Mouse (Mus musculus) neural tube, embryonic 12.5 days (tissue): ENCODE results near the gene Qprt. TPM values are rescaled to one million over a fixed set of nuclear protein-coding genes. Genes with fewer than 3 reads are reported as not detected.
A peak's percentile ranks its signal among the peaks of the same experiment; 100 is the strongest.

ENCODE experiments used
- ATAC-seq: fragments of 200-750 bp; cut with Nextera tagmentation; 2 replicates; pipeline ENCODE4 v1.8.0; 2017; ENCODE audit warnings: low read depth, mild to moderate bottlenecking, moderate TSS enrichment, moderate library complexity; ENCODE audit not compliant: low FRiP score
- H3K27ac ChIP-seq: fragments of 300-500 bp; sonication (generic); 2 replicates; pipeline ENCODE4 v1.5.1; 2016
- H3K27me3 ChIP-seq: fragments of 300-500 bp; sonication (generic); replicated peaks from 2 replicates; pipeline ENCODE4 v1.6.1; 2016; ENCODE audit warnings: mild to moderate bottlenecking
- H3K36me3 ChIP-seq: fragments of 300-500 bp; sonication (generic); 2 replicates; pipeline ENCODE4 v1.6.1; 2016; ENCODE audit warnings: mild to moderate bottlenecking
- H3K4me1 ChIP-seq: fragments of 300-500 bp; sonication (generic); 2 replicates; pipeline ENCODE4 v1.6.1; 2016
- H3K4me2 ChIP-seq: fragments of 300-500 bp; sonication (generic); replicated peaks from 2 replicates; pipeline ENCODE4 v1.6.1; 2016; ENCODE audit warnings: mild to moderate bottlenecking
- H3K4me3 ChIP-seq: fragments of 300-500 bp; sonication (generic); 2 replicates; pipeline ENCODE4 v1.5.1; 2016
- H3K9ac ChIP-seq: fragments of 300-500 bp; sonication (generic); 2 replicates; pipeline ENCODE4 v1.6.1; 2016; ENCODE audit warnings: mild to moderate bottlenecking
- H3K9me3 ChIP-seq: fragments of 300-500 bp; sonication (generic); 2 replicates; pipeline ENCODE4 v1.6.1; 2016; ENCODE audit warnings: mild to moderate bottlenecking
- WGBS: fragments of 180-500 bp; shearing (Covaris S2); methylation state at CpG from one replicate; pipeline ENCODE4 v1.1.7; 2016; 5-methylcytosine and 5-hydroxymethylcytosine counted together
- polyA plus RNA-seq: library from polyadenylated mRNA; unstranded; fragments of >200 nt; fragmentation: Nextera tagmentation; extraction: Ambion mirVana; gene quantifications from 2 replicates; pipeline ENCODE4 v1.2.1, GENCODE M21; 2016

Gene Qprt
- 1.2 and 2.1 TPM in 2 replicates for polyA plus RNA-seq

- H3K27me3 ChIP-seq = peaks cover 20% of the 10 kb centered on the region
- H3K9ac ChIP-seq = 0 out of 2 replicates have a peak within 1 kb of the TSS, but pooled peaks have one; percentile 29
- no peaks in the 10 kb centered on the region for H3K36me3 ChIP-seq
- peaks cover 6% of the 10 kb centered on the region for H3K9me3 ChIP-seq
- no peak within 1 kb of the TSS for H3K27ac ChIP-seq
- 12% methylated on average over 7 of the region's 7 CpGs for WGBS
- no peak within 1 kb of the TSS for H3K4me3 ChIP-seq
- no peak for ATAC-seq
- H3K4me1 ChIP-seq = peaks cover 8% of the 10 kb centered on the region
- peak within 1 kb of the TSS; percentile 31 for H3K4me2 ChIP-seq
Observed at GRCm38 (mm10) chr7:127121911-127122270, at the start of gene Qprt. Gene Qprt (minus strand): TSS chr7:127122226.

DNA sequence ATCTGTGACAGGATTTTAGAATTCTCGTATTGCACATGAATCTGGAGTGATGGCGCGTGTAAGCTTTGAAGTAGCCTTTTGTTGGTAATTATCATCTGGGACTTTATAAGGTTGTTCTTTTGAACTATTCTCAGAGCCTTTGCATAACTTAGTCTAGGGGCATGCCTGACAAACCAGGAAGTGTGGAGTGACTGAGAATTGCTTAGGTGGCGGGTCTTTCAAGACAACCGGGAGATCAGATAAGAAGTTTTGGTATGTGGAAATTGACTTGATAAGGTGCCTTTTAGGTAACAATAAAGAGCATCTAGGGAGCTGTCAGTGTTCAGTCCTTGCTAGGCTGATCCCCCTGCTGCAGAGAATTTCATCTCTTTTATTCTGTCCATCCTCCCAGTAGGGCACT is 44.5 kb upstream of the Qprt start:
- H3K9me3 ChIP-seq = no peaks in the 10 kb centered on the region
- H3K27ac ChIP-seq = no peak overlapping the region
- ATAC-seq = no peak
- H3K4me3 ChIP-seq = no peak overlapping the region
- no peaks in the 10 kb centered on the region for H3K4me1 ChIP-seq
- no peaks in the 10 kb centered on the region for H3K36me3 ChIP-seq
- no peaks in the 10 kb centered on the region for H3K27me3 ChIP-seq
- no peak overlapping the region for H3K9ac ChIP-seq
- 94% methylated on average over 5 of the region's 5 CpGs for WGBS
- no peak overlapping the region for H3K4me2 ChIP-seq

DNA sequence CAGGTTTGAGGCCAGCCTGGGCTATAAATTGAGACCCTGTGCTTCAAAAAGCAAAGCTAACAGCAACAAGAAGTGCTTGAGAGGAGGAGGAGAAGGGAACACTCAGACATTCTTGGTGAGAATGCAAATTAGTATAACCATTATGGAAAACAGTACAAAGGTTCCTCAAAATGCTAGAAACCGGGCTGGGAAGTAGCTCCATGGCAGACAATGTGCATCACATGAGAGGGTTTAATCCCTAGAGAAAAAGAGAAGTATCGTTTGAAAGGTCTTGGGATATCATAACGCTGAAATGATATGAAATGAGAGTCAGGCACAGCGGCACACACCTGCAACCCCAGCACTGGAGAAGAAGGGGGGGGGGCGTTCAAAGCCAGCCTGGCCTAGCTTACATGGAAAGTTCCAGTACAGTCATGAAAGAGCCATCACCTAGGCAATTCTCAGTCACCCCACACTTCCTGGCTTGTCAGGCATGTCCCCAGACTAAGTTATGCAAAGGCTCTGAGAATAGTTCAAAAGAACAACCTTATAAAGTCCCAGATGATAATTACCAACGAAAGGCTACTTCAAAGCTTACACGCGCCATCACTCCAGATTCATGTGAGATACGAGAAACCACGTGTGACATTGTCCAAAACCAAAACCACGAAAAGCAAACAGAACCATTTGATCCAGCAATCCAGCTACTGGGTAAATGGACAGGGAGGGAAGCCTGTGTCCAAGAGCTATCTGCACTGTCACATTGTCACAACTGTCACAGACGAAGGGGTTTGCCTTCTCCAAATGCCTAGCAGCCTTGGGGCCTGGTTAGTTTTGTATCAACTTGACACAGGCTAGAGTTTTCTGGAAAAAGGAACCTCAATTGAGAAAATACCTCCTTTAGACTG is 43.8 kb upstream of the Qprt start:
- Histone ChIP-seq H3K4me2 (no peak overlapping the region), H3K9me3 (no peaks in the 10 kb centered on the region), H3K36me3 (no peaks in the 10 kb centered on the region), H3K4me1 (no peaks in the 10 kb centered on the region), H3K4me3 (no peak overlapping the region), H3K27me3 (no peaks in the 10 kb centered on the region), H3K27ac (no peak overlapping the region), H3K9ac (no peak overlapping the region)
- ATAC-seq = no peak
- 89% methylated on average over 12 of the region's 12 CpGs for WGBS

DNA sequence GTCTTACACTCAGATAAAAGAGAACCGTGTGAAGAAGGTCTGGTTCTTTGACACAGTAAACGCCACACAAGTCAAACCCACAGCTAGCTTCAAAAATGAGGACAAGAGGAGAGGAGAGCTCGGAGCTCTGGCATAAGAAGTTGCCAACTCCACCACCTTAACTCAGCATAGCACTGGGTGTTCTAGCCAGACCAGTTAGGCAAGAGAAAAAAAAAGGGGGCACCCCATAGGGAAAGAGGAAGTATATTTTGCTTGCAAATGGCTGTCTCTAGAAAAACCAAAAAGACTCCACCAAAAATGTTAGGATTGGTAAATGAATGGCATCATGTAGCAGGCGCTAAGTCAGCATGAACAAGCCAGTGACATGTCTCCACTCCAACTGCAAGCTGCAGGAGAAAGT is 42.0 kb upstream of the Qprt start:
- no peak for ATAC-seq
- Histone ChIP-seq H3K9ac (no peak overlapping the region), H3K4me3 (no peak overlapping the region), H3K4me1 (no peaks in the 10 kb centered on the region), H3K27me3 (no peaks in the 10 kb centered on the region), H3K27ac (no peak overlapping the region), H3K36me3 (no peaks in the 10 kb centered on the region), H3K4me2 (no peak overlapping the region), H3K9me3 (no peaks in the 10 kb centered on the region)
- 83% methylated on average over 4 of the region's 4 CpGs for WGBS

DNA sequence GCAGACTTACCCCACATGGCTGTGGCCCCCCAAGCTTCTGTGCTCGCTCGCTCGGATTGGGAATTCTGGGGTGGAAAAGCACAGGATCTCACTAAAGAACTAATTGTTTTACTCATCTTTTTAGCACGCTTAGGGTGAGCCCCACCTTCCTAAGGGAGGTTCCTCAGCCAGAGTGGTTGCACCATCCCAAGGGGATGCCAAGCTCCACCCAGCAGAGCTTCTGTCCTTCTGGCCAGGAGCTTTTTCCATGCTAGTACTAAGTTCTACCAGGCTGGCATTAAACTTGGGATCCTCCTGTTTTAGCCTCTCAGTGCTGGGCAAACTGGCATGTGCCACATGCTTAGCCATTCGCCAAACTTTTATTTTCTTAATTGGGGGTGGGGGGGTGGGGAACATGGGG is 40.5 kb upstream of the Qprt start:
- Histone ChIP-seq H3K27ac (no peak overlapping the region), H3K9ac (no peak overlapping the region), H3K4me2 (no peak overlapping the region), H3K36me3 (no peaks in the 10 kb centered on the region), H3K27me3 (no peaks in the 10 kb centered on the region), H3K4me3 (no peak overlapping the region), H3K9me3 (no peaks in the 10 kb centered on the region), H3K4me1 (no peaks in the 10 kb centered on the region)
- ATAC-seq = no peak
- WGBS = 85% methylated on average over 5 of the region's 5 CpGs

DNA sequence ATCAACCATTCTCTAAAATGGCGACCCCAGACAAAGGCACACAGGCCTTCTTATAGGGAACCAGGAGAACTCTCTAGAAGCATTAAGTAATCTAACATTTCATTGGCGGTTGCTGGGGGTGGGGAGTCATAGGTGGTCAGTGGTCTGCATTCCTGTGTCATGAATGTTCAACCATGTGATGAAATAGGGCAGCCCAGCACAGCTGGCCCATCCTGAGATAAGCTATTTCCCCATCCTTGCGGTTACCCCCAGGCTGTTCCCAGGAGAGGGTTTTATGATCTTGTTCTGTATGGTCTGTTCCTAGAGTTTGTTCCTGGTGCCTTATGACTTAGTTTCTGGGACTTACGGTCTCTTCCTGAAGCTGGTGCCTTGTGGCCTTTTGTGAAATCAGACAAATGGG is 35.5 kb upstream of the Qprt start:
- no peak overlapping the region for H3K4me2 ChIP-seq
- WGBS = 89% methylated on average over 4 of the region's 4 CpGs
- no peak overlapping the region for H3K27ac ChIP-seq
- H3K4me3 ChIP-seq = no peak overlapping the region
- no peaks in the 10 kb centered on the region for H3K36me3 ChIP-seq
- no peaks in the 10 kb centered on the region for H3K27me3 ChIP-seq
- no peaks in the 10 kb centered on the region for H3K4me1 ChIP-seq
- ATAC-seq = no peak
- H3K9ac ChIP-seq = no peak overlapping the region
- H3K9me3 ChIP-seq = no peaks in the 10 kb centered on the region

DNA sequence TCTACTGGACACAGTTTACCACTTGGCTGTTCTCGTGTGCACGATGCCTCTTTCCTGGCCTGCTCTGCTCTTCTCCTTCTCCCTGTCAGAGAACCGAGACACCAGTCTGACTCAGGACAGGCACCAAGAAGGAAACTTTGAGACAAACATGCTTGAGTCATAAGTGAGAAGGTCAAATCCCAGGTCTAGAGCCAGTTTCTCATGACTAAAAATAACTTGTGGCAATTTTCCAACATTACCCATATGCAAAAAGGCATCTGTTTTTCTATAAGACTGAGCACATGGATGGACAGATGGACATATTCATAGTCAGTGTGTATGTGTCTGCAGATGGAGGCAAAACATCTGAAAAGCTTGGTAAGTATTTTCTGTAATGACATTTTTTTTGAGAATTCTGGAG is 31.5 kb upstream of the Qprt start:
- WGBS = 82% methylated on average over 3 of the region's 3 CpGs
- no peak for ATAC-seq
- H3K4me2 ChIP-seq = no peak overlapping the region
- no peak overlapping the region for H3K27ac ChIP-seq
- H3K27me3 ChIP-seq = no peaks in the 10 kb centered on the region
- H3K4me1 ChIP-seq = no peaks in the 10 kb centered on the region
- no peak overlapping the region for H3K4me3 ChIP-seq
- H3K9me3 ChIP-seq = no peaks in the 10 kb centered on the region
- no peaks in the 10 kb centered on the region for H3K36me3 ChIP-seq
- no peak overlapping the region for H3K9ac ChIP-seq

DNA sequence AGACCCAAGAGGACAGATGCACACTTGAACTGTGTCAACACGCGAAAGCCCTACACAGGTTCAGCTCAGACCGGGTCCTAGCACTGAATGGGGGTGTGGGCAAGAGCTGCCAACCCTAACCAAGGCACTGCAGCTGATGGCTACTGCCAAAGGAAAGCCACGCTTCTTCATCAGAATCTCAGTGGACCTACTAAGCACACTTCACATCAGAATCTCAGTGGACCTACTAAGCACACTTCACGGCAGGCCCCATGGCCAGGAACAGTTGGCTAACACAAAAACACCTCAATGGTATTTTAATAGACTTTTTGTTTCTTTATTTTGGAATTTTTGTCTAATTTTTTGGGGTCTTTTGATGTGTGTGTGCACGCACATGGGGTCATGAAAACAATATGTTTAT is 30.4 kb upstream of the Qprt start:
- H3K9me3 ChIP-seq = no peaks in the 10 kb centered on the region
- no peaks in the 10 kb centered on the region for H3K36me3 ChIP-seq
- no peak overlapping the region for H3K27ac ChIP-seq
- no peak for ATAC-seq
- no peak overlapping the region for H3K9ac ChIP-seq
- no peaks in the 10 kb centered on the region for H3K27me3 ChIP-seq
- 91% methylated on average over 6 of the region's 6 CpGs for WGBS
- H3K4me2 ChIP-seq = no peak overlapping the region
- H3K4me1 ChIP-seq = no peaks in the 10 kb centered on the region
- no peak overlapping the region for H3K4me3 ChIP-seq

DNA sequence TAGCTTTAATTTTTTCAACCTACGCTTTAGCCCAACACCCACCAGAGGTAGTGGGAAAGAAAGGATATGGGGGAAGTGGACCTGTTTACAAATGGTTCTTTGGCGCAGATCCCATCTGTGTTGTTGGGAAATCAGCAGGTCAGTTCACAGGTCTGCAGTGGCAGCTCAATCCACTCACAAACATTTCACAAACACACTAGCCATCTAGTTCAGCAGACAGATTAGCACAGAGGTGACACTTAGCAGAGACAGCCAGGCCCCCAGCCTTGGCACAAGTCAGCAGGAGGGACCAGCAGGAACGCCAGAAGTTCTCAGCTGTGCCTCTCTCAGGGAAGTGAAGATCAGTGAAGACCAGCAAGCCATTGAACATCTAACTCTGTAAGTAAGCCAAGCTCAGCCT is 25.9 kb upstream of the Qprt start:
- H3K9ac ChIP-seq = no peak overlapping the region
- H3K4me2 ChIP-seq = no peak overlapping the region
- 83% methylated on average over 3 of the region's 3 CpGs for WGBS

DNA sequence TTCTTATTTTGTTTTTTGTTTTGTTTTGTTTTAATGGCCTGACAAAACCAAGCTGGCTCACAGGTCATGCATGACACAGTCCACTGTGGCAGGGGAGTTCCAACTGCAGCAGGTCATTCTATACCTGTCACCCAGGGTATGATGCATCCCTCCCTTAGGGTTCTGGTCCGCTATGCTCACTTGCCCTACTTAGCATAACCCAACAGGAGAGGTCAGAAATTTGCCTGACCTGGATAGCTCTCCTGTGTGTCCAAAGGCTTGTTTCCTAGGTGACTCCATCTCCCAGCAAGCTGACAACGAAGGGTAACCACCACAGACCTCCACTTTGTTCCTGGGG is 24.2 kb upstream of the Qprt start:
- no peak overlapping the region for H3K4me3 ChIP-seq
- H3K27me3 ChIP-seq = no peaks in the 10 kb centered on the region
- H3K4me2 ChIP-seq = no peak overlapping the region
- no peak overlapping the region for H3K27ac ChIP-seq
- H3K4me1 ChIP-seq = no peaks in the 10 kb centered on the region
- H3K9me3 ChIP-seq = no peaks in the 10 kb centered on the region
- ATAC-seq = no peak
- H3K36me3 ChIP-seq = no peaks in the 10 kb centered on the region
- 63% methylated on average over 2 of the region's 2 CpGs for WGBS
- no peak overlapping the region for H3K9ac ChIP-seq

More for the DNA sequence above, 25.9 kb upstream of the Qprt start:
- H3K4me3 ChIP-seq = no peak overlapping the region
- no peaks in the 10 kb centered on the region for H3K36me3 ChIP-seq
- no peaks in the 10 kb centered on the region for H3K4me1 ChIP-seq
- no peak for ATAC-seq
- H3K27ac ChIP-seq = no peak overlapping the region
- H3K9me3 ChIP-seq = no peaks in the 10 kb centered on the region
- no peaks in the 10 kb centered on the region for H3K27me3 ChIP-seq

GRCm38 (mm10) chr7:127145387-127146266 is 23.6 kb upstream of the Qprt start:
- H3K27ac ChIP-seq = no peak overlapping the region
- no peaks in the 10 kb centered on the region for H3K9me3 ChIP-seq
- 56% methylated on average over 9 of the region's 9 CpGs for WGBS
- no peak for ATAC-seq
- H3K36me3 ChIP-seq = no peaks in the 10 kb centered on the region
- H3K4me3 ChIP-seq = no peak overlapping the region
- H3K4me1 ChIP-seq = no peaks in the 10 kb centered on the region
- no peak overlapping the region for H3K9ac ChIP-seq
- H3K27me3 ChIP-seq = no peaks in the 10 kb centered on the region
- no peak overlapping the region for H3K4me2 ChIP-seq

DNA sequence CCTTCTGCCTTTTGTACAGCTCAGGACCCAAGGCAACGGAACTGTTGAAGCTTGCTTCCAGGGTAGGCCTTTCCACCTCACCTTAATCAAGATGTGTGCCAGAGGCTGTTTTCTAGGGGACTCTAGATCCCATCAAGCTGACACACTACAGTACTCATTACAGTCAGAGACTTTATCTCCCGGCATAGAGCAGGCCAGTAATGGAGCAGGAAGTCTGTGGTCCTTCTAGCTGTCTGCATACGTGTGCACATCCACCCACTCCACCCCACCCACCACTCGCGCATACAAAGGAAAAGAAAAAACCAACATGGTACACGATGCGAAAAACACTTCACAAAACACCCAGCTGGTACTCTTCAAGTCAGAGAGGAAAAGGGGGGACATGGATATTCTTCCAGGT is 22.4 kb upstream of the Qprt start:
- WGBS = 93% methylated on average over 7 of the region's 7 CpGs
- Histone ChIP-seq H3K4me1 (no peaks in the 10 kb centered on the region), H3K36me3 (no peaks in the 10 kb centered on the region), H3K9ac (no peak overlapping the region), H3K9me3 (no peaks in the 10 kb centered on the region), H3K27me3 (no peaks in the 10 kb centered on the region), H3K4me3 (no peak overlapping the region), H3K4me2 (no peak overlapping the region), H3K27ac (no peak overlapping the region)
- no peak for ATAC-seq
